Mouse (Mus musculus) midbrain, embryonic 12.5 days (tissue): Measurements from ENCODE around the gene Vars2. TPM values are rescaled to one million over a fixed set of nuclear protein-coding genes. Genes with fewer than 3 reads are reported as not detected.

ENCODE experiments used
- ATAC-seq: fragments of 200-750 bp; cut with Nextera tagmentation; 2 replicates; pipeline ENCODE4 v1.8.0; 2017; ENCODE audit warnings: low read depth, moderate TSS enrichment, moderate library complexity; ENCODE audit not compliant: low FRiP score
- H3K27ac ChIP-seq: fragments of 300-500 bp; sonication (generic); replicated peaks from 2 replicates; pipeline ENCODE4 v1.5.1; 2016; ENCODE audit warnings: mild to moderate bottlenecking
- H3K27me3 ChIP-seq: fragments of 300-500 bp; sonication (generic); 2 replicates; pipeline ENCODE4 v1.6.1; 2016; ENCODE audit warnings: mild to moderate bottlenecking
- H3K36me3 ChIP-seq: fragments of 300-500 bp; sonication (generic); 2 replicates; pipeline ENCODE4 v1.6.1; 2016
- H3K4me1 ChIP-seq: fragments of 300-500 bp; sonication (generic); 2 replicates; pipeline ENCODE4 v1.6.1; 2016
- H3K4me2 ChIP-seq: fragments of 300-500 bp; sonication (generic); replicated peaks from 2 replicates; pipeline ENCODE4 v1.6.1; 2016; ENCODE audit warnings: mild to moderate bottlenecking, moderate library complexity
- H3K4me3 ChIP-seq: fragments of 300-500 bp; sonication (generic); 2 replicates; pipeline ENCODE4 v1.5.1; 2016; ENCODE audit warnings: mild to moderate bottlenecking
- H3K9ac ChIP-seq: fragments of 300-500 bp; sonication (generic); replicated peaks from 2 replicates; pipeline ENCODE4 v1.6.1; 2016; ENCODE audit warnings: mild to moderate bottlenecking, moderate library complexity
- H3K9me3 ChIP-seq: fragments of 300-500 bp; sonication (generic); 2 replicates; pipeline ENCODE4 v1.6.1; 2016; ENCODE audit warnings: mild to moderate bottlenecking
- WGBS: fragments of 180-500 bp; shearing (Covaris S2); methylation state at CpG from one replicate; pipeline ENCODE4 v1.1.7; 2016; 5-methylcytosine and 5-hydroxymethylcytosine counted together
- polyA plus RNA-seq: library from polyadenylated mRNA; unstranded; fragments of >200 nt; fragmentation: Nextera tagmentation; extraction: Ambion mirVana; gene quantifications from 2 replicates; pipeline ENCODE4 v1.2.1, GENCODE M21; 2016

Vars2 gene
- polyA plus RNA-seq: 18.7 and 19.0 TPM in 2 replicates

GRCm38 (mm10) chr17:35667334-35668065 is at the start of gene Vars2:
Gene Vars2, minus strand, starts transcription at chr17:35667592.
- H3K9ac ChIP-seq: peak within 1 kb of the TSS; percentile 82
- no peaks in the 10 kb centered on the region for H3K9me3 ChIP-seq
- peak within 1 kb of the TSS; percentile 63 for H3K4me3 ChIP-seq
- ATAC-seq: peak; percentile 86
- H3K27ac ChIP-seq: peak within 1 kb of the TSS; percentile 77
- H3K4me1 ChIP-seq: peaks cover 23% of the 10 kb centered on the region
- H3K36me3 ChIP-seq: peaks cover 20% of the 10 kb centered on the region
- H3K27me3 ChIP-seq: no peaks in the 10 kb centered on the region
- under 1% methylated on average over 61 of the region's 61 CpGs for WGBS
- H3K4me2 ChIP-seq: peak within 1 kb of the TSS; percentile 88

GRCm38 (mm10) chr17:35717080-35717479 is 49.7 kb upstream of the Vars2 start:
- no peak overlapping the region for H3K4me3 ChIP-seq
- H3K27ac ChIP-seq: no peak overlapping the region
- peaks cover 13% of the 10 kb centered on the region for H3K4me1 ChIP-seq
- no peaks in the 10 kb centered on the region for H3K36me3 ChIP-seq
- H3K27me3 ChIP-seq: 0 out of 2 replicates have a peak, but pooled peaks cover 8% of the 10 kb centered on the region
- no peaks in the 10 kb centered on the region; the same call in 1 of the 2 replicates for H3K9me3 ChIP-seq
- no peak overlapping the region for H3K4me2 ChIP-seq
- ATAC-seq: no peak
- no peak overlapping the region for H3K9ac ChIP-seq
- 90% methylated on average over 6 of the region's 6 CpGs for WGBS

GRCm38 (mm10) chr17:35716114-35716513 is 48.7 kb upstream of the Vars2 start:
- 87% methylated on average over 3 of the region's 3 CpGs for WGBS
- no peak for ATAC-seq
- no peak overlapping the region for H3K9ac ChIP-seq
- H3K9me3 ChIP-seq: no peaks in the 10 kb centered on the region; the same call in 1 of the 2 replicates
- no peaks in the 10 kb centered on the region for H3K27me3 ChIP-seq
- peaks cover 15% of the 10 kb centered on the region for H3K4me1 ChIP-seq
- H3K27ac ChIP-seq: no peak overlapping the region
- no peak overlapping the region for H3K4me3 ChIP-seq
- no peaks in the 10 kb centered on the region for H3K36me3 ChIP-seq
- H3K4me2 ChIP-seq: no peak overlapping the region

GRCm38 (mm10) chr17:35710705-35711347 is 43.4 kb upstream of the Vars2 start:
- H3K4me3 ChIP-seq: no peak overlapping the region
- ATAC-seq: peak; percentile 73

GRCm38 (mm10) chr17:35708611-35709010 is 41.2 kb upstream of the Vars2 start:
- WGBS: 77% methylated on average over 2 of the region's 2 CpGs
- Histone ChIP-seq H3K27ac (no peak overlapping the region), H3K36me3 (no peaks in the 10 kb centered on the region), H3K4me1 (peaks cover 42% of the 10 kb centered on the region), H3K27me3 (no peaks in the 10 kb centered on the region), H3K9ac (no peak overlapping the region), H3K4me3 (no peak overlapping the region), H3K4me2 (no peak overlapping the region), H3K9me3 (no peaks in the 10 kb centered on the region)
- no peak for ATAC-seq

More at GRCm38 (mm10) chr17:35710705-35711347, 43.4 kb upstream of the Vars2 start:
- Histone ChIP-seq H3K4me1 (peaks cover 27% of the 10 kb centered on the region), H3K27me3 (no peaks in the 10 kb centered on the region), H3K9ac (no peak overlapping the region), H3K27ac (peak overlapping the region; percentile 26), H3K9me3 (no peaks in the 10 kb centered on the region), H3K36me3 (no peaks in the 10 kb centered on the region), H3K4me2 (0 out of 2 replicates have a peak overlapping the region, but pooled peaks have one; percentile 21)
- 22% methylated on average over 8 of the region's 8 CpGs for WGBS

GRCm38 (mm10) chr17:35707929-35708328 is 40.5 kb upstream of the Vars2 start:
- H3K4me1 ChIP-seq: peaks cover 42% of the 10 kb centered on the region
- H3K9ac ChIP-seq: no peak overlapping the region
- ATAC-seq: no peak
- no peak overlapping the region for H3K4me3 ChIP-seq
- WGBS: 68% methylated on average over 7 of the region's 7 CpGs
- H3K27ac ChIP-seq: no peak overlapping the region
- no peak overlapping the region for H3K4me2 ChIP-seq
- H3K9me3 ChIP-seq: no peaks in the 10 kb centered on the region
- H3K36me3 ChIP-seq: no peaks in the 10 kb centered on the region
- no peaks in the 10 kb centered on the region for H3K27me3 ChIP-seq

- no peaks in the 10 kb centered on the region for H3K9me3 ChIP-seq
- H3K4me2 ChIP-seq: no peak overlapping the region
- WGBS: 29% methylated on average over 4 of the region's 4 CpGs
- ATAC-seq: no peak
- peaks cover 49% of the 10 kb centered on the region for H3K4me1 ChIP-seq
- no peak overlapping the region for H3K9ac ChIP-seq
- no peaks in the 10 kb centered on the region for H3K36me3 ChIP-seq
- no peaks in the 10 kb centered on the region for H3K27me3 ChIP-seq
- peak overlapping the region; percentile 100 for H3K27ac ChIP-seq
- H3K4me3 ChIP-seq: no peak overlapping the region
Measured at GRCm38 (mm10) chr17:35705836-35706235, 38.4 kb upstream of the Vars2 start.

- peak within 1 kb of the TSS; percentile 94 for H3K9ac ChIP-seq
- WGBS: 1% methylated on average over 19 of the region's 19 CpGs
- H3K27me3 ChIP-seq: no peaks in the 10 kb centered on the region
- peaks cover 42% of the 10 kb centered on the region for H3K4me1 ChIP-seq
- H3K4me3 ChIP-seq: peak within 1 kb of the TSS; percentile 89
- peak; percentile 74 for ATAC-seq
- H3K4me2 ChIP-seq: peak within 1 kb of the TSS; percentile 84
- H3K36me3 ChIP-seq: no peaks in the 10 kb centered on the region
- peak within 1 kb of the TSS; percentile 100 for H3K27ac ChIP-seq
- no peaks in the 10 kb centered on the region for H3K9me3 ChIP-seq
Measured at GRCm38 (mm10) chr17:35704621-35705464, 37.5 kb upstream of the Vars2 start, which contains the start of gene Ddr1. Gene Ddr1, minus strand, starts transcription at chr17:35704621.

GRCm38 (mm10) chr17:35703751-35704271 is 36.4 kb upstream of the Vars2 start:
- Histone ChIP-seq H3K36me3 (peaks cover 7% of the 10 kb centered on the region), H3K4me2 (peak overlapping the region; percentile 84), H3K27ac (peak overlapping the region; percentile 100), H3K27me3 (no peaks in the 10 kb centered on the region), H3K9ac (peak overlapping the region; percentile 94), H3K4me3 (peak overlapping the region; percentile 89), H3K9me3 (no peaks in the 10 kb centered on the region), H3K4me1 (peaks cover 52% of the 10 kb centered on the region)
- ATAC-seq: peak; percentile 84
- 0% methylated on average over 13 of the region's 14 CpGs for WGBS

GRCm38 (mm10) chr17:35703065-35703464 is 35.7 kb upstream of the Vars2 start:
- WGBS: 0% methylated on average over 2 of the region's 2 CpGs

GRCm38 (mm10) chr17:35702605-35703004 is 35.2 kb upstream of the Vars2 start:
- peaks cover 59% of the 10 kb centered on the region for H3K4me1 ChIP-seq
- WGBS: 1% methylated on average over 4 of the region's 4 CpGs
- no peak for ATAC-seq

More at GRCm38 (mm10) chr17:35703065-35703464, 35.7 kb upstream of the Vars2 start:
- Histone ChIP-seq H3K4me2 (peak overlapping the region; percentile 84), H3K4me1 (peaks cover 57% of the 10 kb centered on the region), H3K27me3 (no peaks in the 10 kb centered on the region), H3K36me3 (peaks cover 7% of the 10 kb centered on the region), H3K4me3 (peak overlapping the region; percentile 89), H3K9me3 (no peaks in the 10 kb centered on the region), H3K9ac (peak overlapping the region; percentile 94), H3K27ac (peak overlapping the region; percentile 100)
- no peak for ATAC-seq

More at GRCm38 (mm10) chr17:35702605-35703004, 35.2 kb upstream of the Vars2 start:
- Histone ChIP-seq H3K27ac (peak overlapping the region; percentile 100), H3K9me3 (no peaks in the 10 kb centered on the region), H3K9ac (peak overlapping the region; percentile 94), H3K4me2 (peak overlapping the region; percentile 84), H3K27me3 (no peaks in the 10 kb centered on the region), H3K4me3 (peak overlapping the region; percentile 89), H3K36me3 (peaks cover 7% of the 10 kb centered on the region)
